Mouse (Mus musculus): Measurements from ENCODE around the gene Klhdc8a. TPM values are rescaled to one million over a fixed set of nuclear protein-coding genes. Genes with fewer than 3 reads are reported as not detected.

The Klhdc8a gene
- polyA plus RNA-seq, 2 experiments from 2014 or later = not detected

DNA sequence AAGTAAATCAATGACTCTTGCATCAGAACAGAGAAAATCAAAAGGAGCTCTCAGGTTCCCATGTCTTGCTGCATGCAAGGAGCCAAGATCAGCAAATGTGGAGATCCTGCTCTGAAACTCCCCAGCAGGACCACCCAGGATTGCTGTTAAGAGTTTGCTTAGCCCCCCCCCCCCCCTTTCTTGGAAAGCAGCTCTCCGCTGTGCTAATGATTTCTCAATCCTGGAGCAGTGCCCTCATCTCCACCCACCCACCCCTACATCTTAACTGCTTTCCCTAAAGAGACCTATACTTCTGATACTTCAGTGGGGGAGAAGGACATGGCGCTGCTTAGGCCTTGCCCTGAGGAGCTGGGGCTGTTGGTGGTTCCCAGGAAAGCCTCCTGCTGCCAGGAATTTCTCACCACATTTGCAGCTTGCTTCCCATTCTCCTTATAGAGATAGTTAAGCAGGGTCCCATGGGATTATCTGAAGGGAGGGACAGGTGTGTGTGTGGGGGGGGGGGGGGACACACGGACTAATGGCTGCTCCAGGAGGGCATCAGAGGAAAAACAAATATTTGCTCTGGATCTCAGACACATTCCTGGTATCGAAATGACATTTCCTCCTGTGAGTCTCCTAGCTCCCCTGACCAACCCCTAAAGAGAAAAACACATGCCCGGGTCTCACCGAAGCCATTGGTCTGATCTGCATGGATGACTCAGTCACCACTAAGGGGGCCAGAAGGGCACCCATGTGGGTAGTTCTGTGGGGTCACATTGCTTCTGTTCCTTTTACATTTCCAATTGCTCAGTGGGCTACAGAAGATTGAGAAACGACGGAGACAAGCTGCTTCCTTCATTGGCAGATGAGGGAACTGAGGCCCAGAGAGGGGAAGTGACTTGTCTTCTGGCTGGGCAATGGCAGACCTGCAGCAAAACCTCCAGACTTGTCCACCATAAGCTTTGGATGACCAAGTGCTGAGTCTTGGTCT is 19.8 kb downstream of the Klhdc8a start:
- ATAC-seq = no peak

DNA sequence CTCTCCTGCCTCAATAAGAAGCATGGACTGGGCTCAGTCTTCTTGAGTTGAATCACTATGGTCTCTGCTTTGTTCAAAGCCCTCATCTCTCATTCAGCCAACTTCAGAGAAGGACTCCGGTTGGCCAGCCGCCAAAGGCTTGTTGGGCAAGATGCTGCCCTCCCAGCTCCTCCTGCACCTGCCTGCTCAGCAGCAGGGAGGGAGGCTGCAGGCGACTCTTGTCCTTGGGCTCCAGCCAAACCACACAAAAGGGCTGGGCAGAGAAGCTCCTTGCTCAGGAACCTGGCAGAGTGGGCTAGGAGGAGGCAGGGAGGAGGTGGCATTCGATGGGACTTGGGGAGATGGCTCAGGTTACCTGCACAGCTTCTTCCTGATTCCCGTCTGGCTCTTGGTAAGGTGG is 20.8 kb downstream of the Klhdc8a start:
- no peak for ATAC-seq

- no peak for ATAC-seq
These were observed 23.6 kb downstream of the Klhdc8a start for GRCm38 (mm10) chr1:132321821-132322580.

GRCm38 (mm10) chr1:132322711-132323542 is 24.5 kb downstream of the Klhdc8a start:
- no peak for ATAC-seq

DNA sequence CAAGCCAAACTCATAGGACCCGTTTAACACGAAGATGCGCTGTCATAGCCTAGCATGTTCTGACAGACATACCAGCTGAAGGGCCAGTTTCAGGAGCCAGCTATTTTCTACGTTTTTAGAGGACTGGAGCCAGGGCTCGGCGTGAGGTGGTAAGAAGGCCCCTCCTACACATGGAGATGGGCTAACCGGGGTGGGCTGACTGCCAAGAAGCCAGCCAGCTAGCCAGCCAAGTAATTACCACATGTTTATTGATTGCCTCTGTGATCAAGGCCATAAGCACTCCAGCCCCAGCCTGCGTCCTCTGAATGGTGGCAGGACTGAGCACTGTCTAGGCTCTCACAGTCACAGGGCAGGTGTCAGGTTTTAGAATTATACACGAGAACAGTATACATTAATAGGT is 28.4 kb downstream of the Klhdc8a start:
- ATAC-seq = no peak

- no peak for ATAC-seq
These were observed 29.1 kb downstream of the Klhdc8a start for GRCm38 (mm10) chr1:132327477-132327876.

DNA sequence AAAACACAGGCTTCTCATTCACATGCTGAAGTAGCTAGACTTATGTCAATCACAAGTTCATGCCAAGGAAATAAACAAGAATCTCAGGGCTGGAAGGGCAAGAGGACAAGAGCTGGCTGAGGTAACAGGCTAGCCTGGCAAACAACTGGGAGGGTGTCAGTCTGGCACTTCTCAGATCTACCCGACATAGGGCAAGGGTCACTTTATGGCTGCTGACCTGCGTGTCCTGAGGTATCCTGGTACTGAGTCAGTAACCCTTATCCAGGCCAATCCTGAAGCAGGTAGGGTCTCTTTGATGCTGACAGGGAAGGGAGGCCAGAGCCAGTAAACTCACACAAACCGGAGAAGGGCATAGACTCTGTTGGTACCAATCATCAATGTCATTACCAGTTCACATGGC is 30.1 kb downstream of the Klhdc8a start:
- no peak for ATAC-seq

DNA sequence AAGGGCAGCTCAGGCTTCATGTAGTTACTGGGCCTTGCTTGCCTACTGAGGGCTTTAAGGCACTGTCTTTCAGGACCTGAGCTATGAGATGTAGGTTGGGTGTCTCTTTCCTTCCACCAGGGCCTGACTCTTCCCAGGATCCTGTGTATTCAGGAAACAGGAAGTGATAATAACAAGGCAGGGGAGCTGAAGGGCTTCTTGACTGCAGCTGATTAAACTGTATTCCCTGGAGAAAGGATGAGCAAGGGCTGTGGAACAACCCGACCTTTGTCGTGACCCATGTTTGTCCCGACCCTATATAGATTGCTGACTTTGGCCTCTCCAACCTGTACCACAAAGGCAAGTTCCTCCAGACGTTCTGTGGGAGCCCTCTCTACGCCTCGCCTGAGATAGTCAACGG is 31.2 kb downstream of the Klhdc8a start:
- no peak for ATAC-seq

- ATAC-seq = no peak
These were observed 32.0 kb downstream of the Klhdc8a start for GRCm38 (mm10) chr1:132330397-132330796.

DNA sequence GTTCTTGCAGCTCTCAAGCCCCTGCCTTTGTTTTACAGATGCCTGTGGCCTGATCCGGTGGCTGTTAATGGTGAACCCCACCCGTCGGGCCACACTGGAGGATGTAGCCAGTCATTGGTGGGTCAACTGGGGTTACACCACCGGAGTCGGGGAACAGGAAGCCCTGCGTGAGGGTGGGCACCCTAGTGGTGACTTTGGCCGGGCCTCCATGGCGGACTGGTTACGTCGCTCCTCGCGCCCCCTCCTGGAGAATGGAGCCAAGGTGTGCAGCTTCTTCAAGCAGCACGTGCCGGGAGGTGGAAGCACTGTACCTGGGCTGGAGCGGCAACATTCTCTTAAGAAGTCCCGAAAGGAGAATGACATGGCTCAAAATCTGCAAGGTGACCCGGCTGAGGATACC is 32.9 kb downstream of the Klhdc8a start:
- ATAC-seq = no peak

- ATAC-seq = no peak
These were observed 34.8 kb downstream of the Klhdc8a start for GRCm38 (mm10) chr1:132333201-132333600.

DNA sequence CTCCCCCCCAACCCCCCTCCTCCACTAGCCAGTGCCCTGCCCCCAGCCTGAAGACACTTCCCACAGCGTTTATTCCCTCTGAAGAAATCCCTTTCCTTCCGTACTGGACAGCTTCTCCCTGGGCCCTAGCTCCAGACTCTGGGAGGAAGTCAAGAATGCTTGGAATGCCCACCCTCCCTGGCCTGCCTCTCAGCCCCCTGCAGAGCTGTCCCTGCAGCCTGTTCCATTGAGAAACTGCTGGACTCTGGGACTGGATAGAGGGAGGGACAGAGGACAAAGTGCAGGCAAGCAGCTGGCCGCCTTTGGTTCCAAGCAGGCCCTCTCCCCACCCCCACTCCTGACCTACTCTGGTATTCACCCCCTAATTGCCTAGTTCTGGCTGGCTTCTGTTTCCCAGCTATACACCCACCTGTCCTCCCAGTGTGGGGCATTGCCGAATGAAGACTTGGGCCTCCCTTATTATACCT is 35.3 kb downstream of the Klhdc8a start:
- ATAC-seq = no peak

DNA sequence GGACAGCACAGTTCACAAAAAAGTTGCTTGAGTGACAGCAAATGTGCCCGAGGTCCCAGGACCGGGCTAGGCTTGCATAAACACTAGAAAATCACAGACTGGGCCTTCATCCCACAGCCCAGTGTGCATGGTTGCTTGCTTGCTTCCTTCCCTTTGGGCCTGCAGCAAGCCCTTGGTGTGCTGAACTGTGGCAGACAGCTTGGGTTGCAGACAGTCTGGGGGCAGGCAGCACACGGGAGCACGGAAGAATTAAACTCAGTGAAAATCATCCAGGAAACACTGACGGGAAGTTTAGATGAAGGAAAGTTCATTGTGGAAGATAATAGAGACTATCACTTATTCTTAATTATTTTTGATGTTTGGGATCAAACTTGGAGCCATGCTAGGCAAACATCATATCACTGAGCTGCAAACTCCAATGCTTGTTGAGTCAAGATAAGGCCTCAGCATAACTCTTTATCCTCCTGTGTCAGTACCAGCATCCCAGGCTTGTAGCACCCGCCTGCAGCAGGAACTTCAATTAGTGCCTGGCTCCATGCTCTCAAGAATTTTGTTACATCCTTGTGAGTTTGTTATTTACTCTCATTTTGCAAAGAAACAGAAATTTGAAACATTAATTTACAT is 35.9 kb downstream of the Klhdc8a start:
- no peak for ATAC-seq

- no peak for ATAC-seq
These were observed 37.0 kb downstream of the Klhdc8a start for GRCm38 (mm10) chr1:132335378-132335965.

DNA sequence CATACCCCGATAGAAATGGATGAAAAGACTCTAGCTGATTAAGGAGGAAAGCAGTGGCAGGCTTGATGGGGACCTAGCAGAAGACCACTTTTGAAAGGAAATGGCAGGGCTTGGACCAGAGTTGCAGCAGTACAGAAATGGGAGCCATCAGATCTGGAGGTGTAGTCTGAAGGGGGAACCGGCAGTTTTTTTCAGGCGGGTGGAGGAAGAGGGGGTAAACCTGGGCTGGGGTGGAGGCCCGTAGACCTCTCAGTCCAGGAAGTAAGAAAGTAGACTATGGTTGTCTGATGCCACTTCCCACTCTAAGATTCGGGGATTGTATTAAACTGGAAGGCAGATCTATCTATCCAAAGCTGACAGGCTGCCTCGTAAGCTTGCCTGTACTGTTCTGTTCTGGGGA is 38.5 kb downstream of the Klhdc8a start:
- no peak for ATAC-seq

DNA sequence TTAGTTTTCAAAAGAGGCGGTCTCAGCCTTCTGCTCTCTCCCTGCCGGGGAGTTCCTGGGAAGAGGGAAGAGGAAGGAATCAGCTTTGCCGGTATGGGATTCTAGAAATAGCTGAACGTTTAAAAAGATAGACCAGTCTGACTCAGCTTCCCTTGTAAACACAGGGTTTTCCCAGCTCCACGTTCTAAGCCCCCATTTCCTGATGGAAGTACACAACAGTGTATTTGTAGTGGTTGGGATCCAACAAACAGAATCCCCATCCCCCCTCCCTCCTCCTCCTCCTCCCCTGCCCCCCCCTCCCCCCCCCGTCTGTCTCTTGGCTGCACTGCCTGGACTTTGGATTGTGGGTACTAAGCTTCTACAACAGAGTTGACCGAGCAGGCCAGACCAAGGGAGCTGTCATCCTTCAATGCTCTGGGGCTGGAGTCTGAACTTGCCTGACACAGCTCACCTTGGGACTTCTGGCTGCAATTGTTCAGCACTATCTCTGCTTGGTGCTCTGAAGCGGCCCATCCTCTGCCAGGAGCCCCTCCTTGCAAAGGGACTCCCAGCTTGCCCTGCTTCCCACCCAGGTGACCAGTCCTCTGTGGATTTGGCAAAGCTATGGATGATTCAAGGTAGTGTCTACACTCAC is 39.7 kb downstream of the Klhdc8a start:
- ATAC-seq = no peak

GRCm38 (mm10) chr1:132341731-132342501 is 43.5 kb downstream of the Klhdc8a start:
- peak; percentile 98 for ATAC-seq

GRCm38 (mm10) chr1:132342518-132342917 is 44.1 kb downstream of the Klhdc8a start:
- no peak for ATAC-seq

DNA sequence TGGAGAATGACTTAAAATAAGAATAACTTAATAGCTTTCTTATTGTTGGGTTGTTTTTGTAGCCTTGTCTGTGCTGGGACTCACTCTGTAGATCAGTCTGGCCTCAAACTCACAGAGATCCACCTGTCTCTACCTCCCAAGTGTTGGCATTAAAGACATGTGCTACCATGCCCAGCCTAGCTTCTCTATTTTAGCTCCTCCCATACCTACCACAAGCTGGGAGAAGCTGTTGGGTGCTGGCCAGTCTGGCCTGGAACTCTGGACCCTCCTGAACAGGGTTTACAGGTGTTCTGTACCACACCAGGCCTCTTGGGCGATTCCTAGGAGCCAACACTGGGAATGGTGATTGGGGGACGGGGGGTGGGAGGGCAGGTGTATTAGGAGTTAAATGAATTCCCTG is 44.8 kb downstream of the Klhdc8a start:
- no peak for ATAC-seq

DNA sequence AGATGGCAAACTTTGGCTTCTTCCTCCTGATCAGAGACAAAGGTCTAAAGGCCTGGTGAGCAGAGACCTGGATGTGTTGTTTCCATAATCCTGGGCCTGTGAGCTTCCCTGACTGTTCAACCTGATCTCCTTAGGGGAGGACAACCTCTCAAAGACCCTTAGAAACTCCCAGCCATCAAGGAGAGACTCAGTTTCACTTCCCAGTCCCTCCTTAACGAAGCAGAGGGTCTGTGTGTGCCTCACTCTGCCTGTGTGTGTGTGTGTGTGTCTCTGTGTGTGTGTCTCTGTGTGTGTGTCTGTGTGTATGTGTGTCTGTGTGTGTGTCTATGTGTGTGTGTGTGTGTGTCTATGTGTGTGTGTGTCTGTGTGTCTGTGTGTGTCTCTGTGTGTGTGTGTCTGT is 45.2 kb downstream of the Klhdc8a start:
- ATAC-seq = no peak

All from activated CD4-positive, CD25-positive, alpha-beta regulatory T cell, adult 4 months (primary cell).